ENCODE assay signal across 9 mouse cellular contexts in genomic region chr16:94236226-94237129, GRCm38 (mm10).
A peak's percentile ranks its signal among the peaks of the same experiment; 100 is the strongest.
DNase-seq lines count a peak whose midpoint lies in the region; ATAC-seq and TF ChIP-seq lines count a peak whose summit lies in the region.
"Had no signal": no experiment of that assay in that cellular context is flagged by ENCODE, and none has a peak within 500 bp of the region (broad histone marks: within the 10 kb centered on the region; RNA-seq: fewer than 3 reads in every experiment).

No protein-coding gene starts in this region.

- no peak overlapping the region for H3K4me3 ChIP-seq in hindbrain, embryonic 11.5 days (ENCODE audit: low read depth, low read length)
- no peak overlapping the region for H3K4me3 ChIP-seq in midbrain, embryonic 11.5 days (ENCODE audit: low read depth, low read length)
- H3K4me3 ChIP-seq in heart, adult 2 months, result no peak overlapping the region

- no peak overlapping the region for H3K9ac ChIP-seq in hindbrain, embryonic 11.5 days (ENCODE audit: low read depth, low read length)
- no peak overlapping the region for H3K9ac ChIP-seq in midbrain, embryonic 11.5 days (ENCODE audit: low read length)
- no peak overlapping the region for H3K9ac ChIP-seq in heart, adult 2 months (ENCODE audit: low read depth, low read length)
- H3K9ac ChIP-seq: lung, embryonic 14.5 days had no signal

- TF ChIP-seq EP300 in heart, adult 2 months (IDR thresholded peaks at IDR 0.05; ENCODE audit: insufficient read depth, low read depth, low read length), result no peak

- ATAC-seq in hindbrain, embryonic 11.5 days (ENCODE audit: low FRiP score), result no peak
- ATAC-seq in midbrain, embryonic 11.5 days (ENCODE audit: low FRiP score), result 0 out of 2 replicates have a peak, but pooled peaks have one; percentile 58

- H3K27ac ChIP-seq in hindbrain, embryonic 11.5 days (ENCODE audit: low read depth, low read length), result no peak overlapping the region
- no peak overlapping the region for H3K27ac ChIP-seq in midbrain, embryonic 11.5 days (ENCODE audit: low read depth, low read length)
- H3K27ac ChIP-seq in heart, adult 2 months, result no peak overlapping the region

- H3K4me2 ChIP-seq in hindbrain, embryonic 11.5 days (replicated peaks; ENCODE audit: low read depth, low read length), result no peak overlapping the region
- H3K4me2 ChIP-seq in midbrain, embryonic 11.5 days, result peak overlapping the region; percentile 21
- H3K4me2 ChIP-seq: lung, embryonic 14.5 days had no signal

- no peak for TF ChIP-seq POLR2A in heart, adult 2 months (IDR thresholded peaks at IDR 0.05; ENCODE audit: insufficient read depth, low read depth, low read length)

- intact Hi-C loops in heart, adult 2 months (cut with DNase I), result no loop called here

- no peaks in the 10 kb centered on the region for H3K9me3 ChIP-seq in hindbrain, embryonic 11.5 days (ENCODE audit: control insufficient read depth, low read length)
- no peaks in the 10 kb centered on the region for H3K9me3 ChIP-seq in midbrain, embryonic 11.5 days (ENCODE audit: control insufficient read depth, low read length)

- peak; percentile 56 for DNase-seq in embryo, embryonic 10 days (ENCODE audit: low spot score)
- DNase-seq in embryo, embryonic 9.5 days (ENCODE audit: extremely low spot score), result no peak
- DNase-seq in adrenal gland, postnatal 25 days, result peak; percentile 37
- peak; percentile 44 for DNase-seq in hindbrain, embryonic 11.5 days (ENCODE audit: low spot score)
- DNase-seq in midbrain, embryonic 11.5 days (ENCODE audit: low spot score, missing footprints), result peak; percentile 91
- DNase-seq in heart, adult 2 months, result no peak
- DNase-seq in thymus, postnatal 14 days, result no peak
- no peak for DNase-seq in thymus, postnatal 4 days
- DNase-seq: lung, embryonic 14.5 days had no signal

- no peak for TF ChIP-seq CTCF in heart, adult 2 months (IDR thresholded peaks at IDR 0.05)

- WGBS in hindbrain, embryonic 11.5 days, result 62% methylated on average over 16 of the region's 16 CpGs
- WGBS in midbrain, embryonic 11.5 days, result 44% methylated on average over 16 of the region's 16 CpGs
- WGBS in heart, adult 2 months, result 74% methylated on average over 16 of the region's 16 CpGs

- H3K4me1 ChIP-seq in hindbrain, embryonic 11.5 days (replicated peaks; ENCODE audit: control insufficient read depth, insufficient read depth, low read length), result 0 out of 2 replicates have a peak, but pooled peaks cover 6% of the 10 kb centered on the region
- peaks cover 6% of the 10 kb centered on the region for H3K4me1 ChIP-seq in midbrain, embryonic 11.5 days (ENCODE audit: control insufficient read depth, insufficient read depth, low read length)
- H3K4me1 ChIP-seq in heart, adult 2 months (ENCODE audit: control insufficient read depth, insufficient read depth, low read length), result peaks cover 2% of the 10 kb centered on the region

- H3K27me3 ChIP-seq in hindbrain, embryonic 11.5 days (ENCODE audit: control insufficient read depth, insufficient read depth, low read length), result peaks cover 26% of the 10 kb centered on the region
- H3K27me3 ChIP-seq in midbrain, embryonic 11.5 days (ENCODE audit: control insufficient read depth, insufficient read depth, low read length), result peaks cover 29% of the 10 kb centered on the region
- no peaks in the 10 kb centered on the region for H3K27me3 ChIP-seq in heart, adult 2 months (ENCODE audit: control insufficient read depth, insufficient read depth, low read length)

- no peaks in the 10 kb centered on the region for H3K36me3 ChIP-seq in hindbrain, embryonic 11.5 days (ENCODE audit: control insufficient read depth, insufficient read depth, low read length)
- H3K36me3 ChIP-seq in midbrain, embryonic 11.5 days (ENCODE audit: control insufficient read depth, insufficient read depth, low read length), result no peaks in the 10 kb centered on the region
- H3K36me3 ChIP-seq in heart, adult 2 months (ENCODE audit: control insufficient read depth, insufficient read depth, low read length), result no peaks in the 10 kb centered on the region

- H3K79me2 ChIP-seq in heart, adult 2 months (replicated peaks; ENCODE audit: control insufficient read depth, insufficient read depth, low read length), result no peaks in the 10 kb centered on the region

Comparison
In these comparisons a context has a peak if more than half of its experiments do, and no peak if none do; other contexts are left out.
1. DNase-seq: peak in embryo, embryonic 10 days (single experiment), adrenal gland, postnatal 25 days (single experiment), hindbrain, embryonic 11.5 days (single experiment) and midbrain, embryonic 11.5 days (single experiment); none in embryo, embryonic 9.5 days (single experiment), heart, adult 2 months (0 of 2), thymus, postnatal 14 days (single experiment) and thymus, postnatal 4 days (single experiment).